Mouse (Mus musculus): ENCODE measurements around the gene Gpr160.

DNA sequence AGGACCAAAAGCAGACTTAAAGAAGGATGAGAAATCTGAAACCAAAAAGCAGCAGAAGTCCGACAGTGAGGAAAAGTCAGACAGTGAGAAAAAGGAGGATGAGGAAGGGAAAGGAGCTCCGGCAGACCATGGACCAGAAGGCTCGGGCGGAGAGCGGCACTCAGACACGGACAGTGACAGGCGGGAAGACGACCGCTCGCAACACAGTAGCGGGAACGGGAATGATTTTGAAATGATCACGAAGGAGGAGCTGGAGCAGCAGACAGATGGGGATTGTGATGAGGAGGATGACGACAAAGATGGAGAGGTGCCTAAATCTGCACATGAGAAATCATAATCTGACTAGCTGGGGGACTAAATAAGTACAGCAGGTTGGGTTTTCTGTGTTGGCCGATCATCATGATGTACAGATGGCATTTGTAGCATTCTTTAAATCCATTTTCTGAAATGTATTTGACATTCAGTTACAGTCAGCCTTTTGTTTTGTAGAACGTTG is 37.1 kb upstream of the Gpr160 start:
- no peak for TF ChIP-seq GATA1 (IDR thresholded peaks at IDR 0.05; ENCODE audit: low read length)
- TF ChIP-seq TAL1 (IDR thresholded peaks at IDR 0.05; ENCODE audit: low read length): no peak

All from erythroblast, embryonic 14.5 days (primary cell).